Mouse (Mus musculus): ENCODE measurements around the gene Krtcap3. TPM values are rescaled to one million over a fixed set of nuclear protein-coding genes. Genes with fewer than 3 reads are reported as not detected.

The Krtcap3 gene
- polyA plus RNA-seq (2012; ENCODE audit: low replicate concordance), result 3.8 and 11.2 TPM in 2 replicates

GRCm38 (mm10) chr5:31251541-31252101 lies at the start of gene Krtcap3:
Krtcap3 (plus strand) TSS chr5:31251691.

GRCm38 (mm10) chr5:31201742-31202590 lies 49.5 kb upstream of the Krtcap3 start, which contains the start of gene Zfp513:
Zfp513 (minus strand) TSS chr5:31202303.

GRCm38 (mm10) chr5:31220448-31221303 lies 30.8 kb upstream of the Krtcap3 start, which contains the start of gene Ppm1g:
Ppm1g (minus strand) TSS chr5:31220687.

GRCm38 (mm10) chr5:31240637-31241521 lies 10.6 kb upstream of the Krtcap3 start, which contains the start of the genes Nrbp1 and Gm9970:
Nrbp1 (plus strand) TSS chr5:31240864.
Gm9970 (minus strand) TSS chr5:31241232.

GRCm38 (mm10) chr5:31290521-31291360 lies 39.2 kb downstream of the Krtcap3 start, which contains the start of gene Ift172:
Ift172 (minus strand) TSS chr5:31291116.

GRCm38 (mm10) chr5:31295606-31296141 lies 44.2 kb downstream of the Krtcap3 start, which contains the start of gene Fndc4:
Fndc4 (minus strand) TSS chr5:31296080.

GRCm38 (mm10) chr5:31297047-31297757 lies 45.7 kb downstream of the Krtcap3 start, which contains the start of gene Gckr:
Gckr (plus strand) TSS chr5:31297443.

Other genes starting within 250 kb of the Krtcap3 start
- 8.0 and 9.4 TPM in 2 replicates for gene Atraid, start 203.4 kb upstream of the Krtcap3 start, polyA plus RNA-seq (2012; ENCODE audit: low replicate concordance)
- gene Slc5a6, start 202.8 kb upstream of the Krtcap3 start, polyA plus RNA-seq (2012; ENCODE audit: low replicate concordance), result 1.1 and 10.6 TPM in 2 replicates
- 574 and 647 TPM in 2 replicates for gene Cad, start 196.9 kb upstream of the Krtcap3 start, polyA plus RNA-seq (2012; ENCODE audit: low replicate concordance)
- not detected in 2 replicates for gene Dnajc5g, start 145.4 kb upstream of the Krtcap3 start, polyA plus RNA-seq (2012; ENCODE audit: low replicate concordance)
- 0.68 TPM in 1 of 2 replicates, not detected in the other for gene Slc30a3, start 143.5 kb upstream of the Krtcap3 start, polyA plus RNA-seq (2012; ENCODE audit: low replicate concordance)
- not detected in 2 replicates for gene Trim54, start 135.0 kb upstream of the Krtcap3 start, polyA plus RNA-seq (2012; ENCODE audit: low replicate concordance)
- gene Ucn, start 112.9 kb upstream of the Krtcap3 start, polyA plus RNA-seq (2012; ENCODE audit: low replicate concordance), result not detected in 2 replicates
- 8.5 and 16.4 TPM in 2 replicates for gene Mpv17, start 97.4 kb upstream of the Krtcap3 start, polyA plus RNA-seq (2012; ENCODE audit: low replicate concordance)
- gene Gm29609, start 71.8 kb upstream of the Krtcap3 start, polyA plus RNA-seq (2012; ENCODE audit: low replicate concordance), result 6.5 and 9.2 TPM in 2 replicates
- gene Gtf3c2, start 71.5 kb upstream of the Krtcap3 start, polyA plus RNA-seq (2012; ENCODE audit: low replicate concordance), result 26.5 and 69.9 TPM in 2 replicates
- 13.8 and 16.2 TPM in 2 replicates for gene Snx17, start 58.5 kb upstream of the Krtcap3 start, polyA plus RNA-seq (2012; ENCODE audit: low replicate concordance)
- gene Eif2b4, start 58.3 kb upstream of the Krtcap3 start, polyA plus RNA-seq (2012; ENCODE audit: low replicate concordance), result 180 and 338 TPM in 2 replicates
- gene Zfp513, start 49.4 kb upstream of the Krtcap3 start, polyA plus RNA-seq (2012; ENCODE audit: low replicate concordance), result 37.9 and 81.8 TPM in 2 replicates
- gene Ppm1g, start 31.0 kb upstream of the Krtcap3 start, polyA plus RNA-seq (2012; ENCODE audit: low replicate concordance), result 522 and 770 TPM in 2 replicates
- gene Nrbp1, start 10.8 kb upstream of the Krtcap3 start, polyA plus RNA-seq (2012; ENCODE audit: low replicate concordance), result 13.0 and 17.5 TPM in 2 replicates
- 0.36 TPM in 1 of 2 replicates, not detected in the other for gene Gm9970, start 10.5 kb upstream of the Krtcap3 start, polyA plus RNA-seq (2012; ENCODE audit: low replicate concordance)
- gene Ift172, start 39.4 kb downstream of the Krtcap3 start, polyA plus RNA-seq (2012; ENCODE audit: low replicate concordance), result 5.5 and 6.3 TPM in 2 replicates
- 0.57 and 2.1 TPM in 2 replicates for gene Fndc4, start 44.4 kb downstream of the Krtcap3 start, polyA plus RNA-seq (2012; ENCODE audit: low replicate concordance)
- gene Gckr, start 45.8 kb downstream of the Krtcap3 start, polyA plus RNA-seq (2012; ENCODE audit: low replicate concordance), result 0.19 TPM in 1 of 2 replicates, not detected in the other
- 8.1 and 10.6 TPM in 2 replicates for gene Zfp512, start 200.7 kb downstream of the Krtcap3 start, polyA plus RNA-seq (2012; ENCODE audit: low replicate concordance)
- gene 4930548H24Rik, start 234.0 kb downstream of the Krtcap3 start, polyA plus RNA-seq (2012; ENCODE audit: low replicate concordance), result 0.20 TPM in 1 of 2 replicates, not detected in the other
- gene Gpn1, start 243.1 kb downstream of the Krtcap3 start, polyA plus RNA-seq (2012; ENCODE audit: low replicate concordance), result 13.8 and 19.9 TPM in 2 replicates